Mouse (Mus musculus): ENCODE measurements around the gene Sv2b. TPM values are rescaled to one million over a fixed set of nuclear protein-coding genes. Genes with fewer than 3 reads are reported as not detected.

Sv2b gene
- 0.08 and 0.14 TPM in 2 replicates for polyA plus RNA-seq (2012; rRNA removed; ENCODE audit: low replicate concordance)

GRCm38 (mm10) chr7:75308457-75309312, at the start of gene Sv2b:
Gene Sv2b (minus strand): TSS chr7:75309262.

Other genes with a start within 250 kb of the Sv2b start
- gene Akap13, start 146.3 kb upstream of the Sv2b start, polyA plus RNA-seq (2012; rRNA removed; ENCODE audit: low replicate concordance) = 24.9 and 26.0 TPM in 2 replicates